Mouse (Mus musculus): ENCODE data around the gene Rcn3. TPM values are rescaled to one million over a fixed set of nuclear protein-coding genes. Genes with fewer than 3 reads are reported as not detected.
A peak's percentile ranks its signal among the peaks of the same experiment; 100 is the strongest.

Gene Rcn3
- total RNA-seq, 2 experiments from 2014 or later: 5.3 to 6.0 TPM

- peak; percentile 69 to 73 for DNase-seq (ENCODE audit: low spot score in 2 of 2)
- intact Hi-C loops (cut with DNase I): loop anchor here (1.0 kb wide), 1 partner anchor 36 kb away; the partner anchor contains the start of gene Rras
Measured at GRCm38 (mm10) chr7:45053117-45053930, 38.7 kb downstream of the Rcn3 start.

GRCm38 (mm10) chr7:45052862-45053116 lies 39.2 kb downstream of the Rcn3 start, which contains the start of gene Prr12:
Prr12 (minus strand) TSS chr7:45052881.
- DNase-seq (ENCODE audit: low spot score in 2 of 2): no peak
- intact Hi-C loops (cut with DNase I): loop anchor here (1.0 kb wide), 1 partner anchor 35 kb away; the partner anchor contains the start of gene Rras

- intact Hi-C loops (cut with DNase I): no loop called here
- peak; percentile 50 to 67 for DNase-seq (ENCODE audit: low spot score in 2 of 2)
Measured at GRCm38 (mm10) chr7:45052181-45052861, 39.7 kb downstream of the Rcn3 start.

GRCm38 (mm10) chr7:45051601-45051974 lies 40.4 kb downstream of the Rcn3 start:
- intact Hi-C loops (cut with DNase I): no loop called here
- no peak for DNase-seq (ENCODE audit: low spot score in 2 of 2)

- peak; percentile 57 to 80 for DNase-seq (ENCODE audit: low spot score in 2 of 2)
- intact Hi-C loops (cut with DNase I): no loop called here
Measured at GRCm38 (mm10) chr7:45050945-45051600, 40.9 kb downstream of the Rcn3 start.

GRCm38 (mm10) chr7:45048923-45049657 lies 42.9 kb downstream of the Rcn3 start:
- DNase-seq (ENCODE audit: low spot score in 2 of 2): no peak
- intact Hi-C loops (cut with DNase I): no loop called here

GRCm38 (mm10) chr7:45048001-45048890 lies 43.8 kb downstream of the Rcn3 start:
- intact Hi-C loops (cut with DNase I): no loop called here
- DNase-seq (ENCODE audit: low spot score in 2 of 2): no peak

GRCm38 (mm10) chr7:45047491-45047890 lies 44.5 kb downstream of the Rcn3 start:
- DNase-seq (ENCODE audit: low spot score in 2 of 2): no peak
- intact Hi-C loops (cut with DNase I): no loop called here

- intact Hi-C loops (cut with DNase I): no loop called here
- DNase-seq (ENCODE audit: low spot score in 2 of 2): no peak
Measured at GRCm38 (mm10) chr7:45046853-45047350, 45.1 kb downstream of the Rcn3 start.

GRCm38 (mm10) chr7:45045741-45046140 lies 46.3 kb downstream of the Rcn3 start:
- DNase-seq (ENCODE audit: low spot score in 2 of 2): no peak
- intact Hi-C loops (cut with DNase I): no loop called here

- DNase-seq (ENCODE audit: low spot score in 2 of 2): no peak
- intact Hi-C loops (cut with DNase I): no loop called here
Measured at GRCm38 (mm10) chr7:45043307-45043706, 48.7 kb downstream of the Rcn3 start.

- intact Hi-C loops (cut with DNase I): no loop called here
- DNase-seq (ENCODE audit: low spot score in 2 of 2): no peak
Measured at GRCm38 (mm10) chr7:45040851-45041250, 51.2 kb downstream of the Rcn3 start.

GRCm38 (mm10) chr7:45038411-45038810 lies 53.6 kb downstream of the Rcn3 start:
- intact Hi-C loops (cut with DNase I): no loop called here
- no peak for DNase-seq (ENCODE audit: low spot score in 2 of 2)

GRCm38 (mm10) chr7:45037720-45038361 lies 54.2 kb downstream of the Rcn3 start:
- intact Hi-C loops (cut with DNase I): no loop called here
- no peak for DNase-seq (ENCODE audit: low spot score in 2 of 2)

GRCm38 (mm10) chr7:45036702-45037101 lies 55.3 kb downstream of the Rcn3 start:
- DNase-seq (ENCODE audit: low spot score in 2 of 2): no peak
- intact Hi-C loops (cut with DNase I): no loop called here

- intact Hi-C loops (cut with DNase I): loop anchor here (2.0 kb wide), 1 partner anchor 15 kb away; no protein-coding TSS in a partner anchor
- no peak for DNase-seq (ENCODE audit: low spot score in 2 of 2)
Measured at GRCm38 (mm10) chr7:45035631-45036030, 56.4 kb downstream of the Rcn3 start.

GRCm38 (mm10) chr7:45033722-45034359 lies 58.2 kb downstream of the Rcn3 start:
- intact Hi-C loops (cut with DNase I): loop anchor here (2.0 kb wide), 1 partner anchor 13 kb away; no protein-coding TSS in a partner anchor
- no peak for DNase-seq (ENCODE audit: low spot score in 2 of 2)

Measured in left cerebral cortex, postnatal 25 days (tissue).